Mouse (Mus musculus): ENCODE data around the gene Rbms2. TPM values are rescaled to one million over a fixed set of nuclear protein-coding genes. Genes with fewer than 3 reads are reported as not detected.

Gene Rbms2
- polyA plus RNA-seq, 1 experiment from 2014 or later: 43.4 TPM

DNA sequence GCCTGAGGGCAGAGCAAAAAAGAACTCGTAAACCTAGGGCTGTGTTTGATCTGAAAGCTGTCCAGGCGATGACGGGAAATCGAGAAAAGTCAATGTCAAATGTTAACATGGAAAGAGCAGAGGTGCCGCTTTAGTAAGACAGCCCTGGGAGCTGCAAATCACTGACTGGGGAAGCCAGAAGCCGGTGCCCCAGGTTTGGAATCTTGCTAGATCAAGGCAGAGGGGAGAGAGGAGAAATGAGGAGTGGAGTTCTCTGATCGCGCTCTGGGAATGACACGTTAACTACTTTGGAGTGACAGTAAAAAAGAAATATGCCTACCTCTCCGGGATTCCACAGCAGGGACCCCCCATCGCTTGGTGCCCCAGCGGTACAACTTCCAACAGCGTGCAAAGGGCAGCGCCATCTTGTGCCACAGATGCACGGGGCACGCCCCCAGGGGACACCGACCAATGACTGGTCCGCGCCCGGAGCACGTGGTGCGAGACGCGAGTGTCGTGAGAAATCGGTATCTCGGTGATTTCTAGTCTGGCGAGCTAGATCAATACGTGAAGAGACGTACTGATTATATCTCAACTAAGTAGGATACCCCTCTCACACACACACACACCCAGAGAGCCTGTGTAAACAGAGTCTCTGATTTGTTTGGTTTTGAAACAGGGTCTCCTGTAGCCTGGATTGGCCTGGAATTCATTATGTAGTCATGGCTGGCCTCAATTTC lies 31.5 kb upstream of the Rbms2 start, which contains the start of gene Spryd4:
Gene Spryd4 (minus strand): TSS at position 418 of the 719 bp plus-strand sequence.
- peak; percentile 95 for ATAC-seq (ENCODE audit: insufficient number of reproducible peaks, low FRiP score)

DNA sequence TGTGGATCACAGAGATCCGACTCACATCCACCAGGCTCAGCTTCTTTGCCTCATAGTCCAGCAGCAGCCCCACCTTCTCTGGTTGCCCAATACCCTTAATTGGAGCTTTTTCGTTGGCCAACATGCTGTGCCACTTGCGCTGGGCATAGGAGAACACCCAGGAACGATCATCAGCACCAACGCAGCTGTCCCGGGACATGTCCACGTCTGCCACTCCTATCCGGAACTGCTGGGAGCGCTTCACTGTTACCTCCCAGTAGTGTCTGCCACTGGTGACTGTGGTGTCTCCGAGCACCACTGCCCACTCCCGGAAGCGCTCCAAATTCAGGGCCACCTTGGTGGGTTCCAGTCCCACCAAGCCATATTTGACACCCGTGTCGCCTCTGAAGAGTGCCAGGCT lies 30.9 kb upstream of the Rbms2 start:
- peak overlapping the region; percentile 80 for H3K9ac ChIP-seq
- H3K4me2 ChIP-seq: peak overlapping the region; percentile 97
- peaks cover 11% of the 10 kb centered on the region; the same call in 1 of the 2 replicates for H3K27me3 ChIP-seq (replicated peaks)
- H3K4me3 ChIP-seq: peak overlapping the region; percentile 77
- peaks cover 15% of the 10 kb centered on the region; the same call in 1 of the 2 replicates for H3K36me3 ChIP-seq
- H3K27ac ChIP-seq (ENCODE audit: poor library complexity, severe bottlenecking): peak overlapping the region; percentile 25; the same call in 1 of the 2 replicates
- peaks cover 12% of the 10 kb centered on the region for H3K4me1 ChIP-seq (replicated peaks)
- no peak for ATAC-seq (ENCODE audit: insufficient number of reproducible peaks, low FRiP score)
- WGBS: 21% methylated on average over 14 of the region's 14 CpGs
- no peaks in the 10 kb centered on the region for H3K9me3 ChIP-seq (replicated peaks)

More for the DNA sequence above, 31.5 kb upstream of the Rbms2 start, which contains the start of gene Spryd4:
- Histone ChIP-seq H3K4me3 (peak within 1 kb of the TSS; percentile 77), H3K27me3 (replicated peaks) (peaks cover 11% of the 10 kb centered on the region; the same call in 1 of the 2 replicates), H3K4me2 (peak within 1 kb of the TSS; percentile 97), H3K36me3 (peaks cover 12% of the 10 kb centered on the region; the same call in 1 of the 2 replicates), H3K27ac (ENCODE audit: poor library complexity, severe bottlenecking) (peak within 1 kb of the TSS; percentile 25; the same call in 1 of the 2 replicates), H3K9ac (peak within 1 kb of the TSS; percentile 80), H3K9me3 (replicated peaks) (no peaks in the 10 kb centered on the region), H3K4me1 (replicated peaks) (peaks cover 12% of the 10 kb centered on the region)
- under 1% methylated on average over 30 of the region's 30 CpGs for WGBS

DNA sequence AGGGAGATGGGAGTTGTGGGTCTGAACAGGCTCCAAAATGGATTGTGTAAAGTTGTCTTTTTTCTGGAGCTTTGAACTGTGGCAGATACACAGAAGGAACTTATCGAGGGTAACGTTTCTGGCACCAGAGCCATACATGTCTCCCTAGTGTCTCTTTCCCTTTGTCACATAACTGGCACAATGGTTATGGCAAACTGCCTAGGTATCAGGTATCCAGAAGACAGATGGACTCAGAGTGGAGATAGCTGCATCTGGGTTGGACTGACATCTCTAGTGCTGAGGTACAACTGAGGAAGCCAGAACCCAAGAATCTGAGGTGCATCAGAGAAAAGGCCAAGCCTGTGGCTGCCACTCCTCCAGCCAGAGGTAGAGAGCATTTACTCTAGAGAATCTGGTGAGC lies 30.0 kb upstream of the Rbms2 start:
- H3K27me3 ChIP-seq (replicated peaks): peaks cover 11% of the 10 kb centered on the region; the same call in 1 of the 2 replicates
- peak overlapping the region; percentile 77; the same call in 1 of the 2 replicates for H3K4me3 ChIP-seq

DNA sequence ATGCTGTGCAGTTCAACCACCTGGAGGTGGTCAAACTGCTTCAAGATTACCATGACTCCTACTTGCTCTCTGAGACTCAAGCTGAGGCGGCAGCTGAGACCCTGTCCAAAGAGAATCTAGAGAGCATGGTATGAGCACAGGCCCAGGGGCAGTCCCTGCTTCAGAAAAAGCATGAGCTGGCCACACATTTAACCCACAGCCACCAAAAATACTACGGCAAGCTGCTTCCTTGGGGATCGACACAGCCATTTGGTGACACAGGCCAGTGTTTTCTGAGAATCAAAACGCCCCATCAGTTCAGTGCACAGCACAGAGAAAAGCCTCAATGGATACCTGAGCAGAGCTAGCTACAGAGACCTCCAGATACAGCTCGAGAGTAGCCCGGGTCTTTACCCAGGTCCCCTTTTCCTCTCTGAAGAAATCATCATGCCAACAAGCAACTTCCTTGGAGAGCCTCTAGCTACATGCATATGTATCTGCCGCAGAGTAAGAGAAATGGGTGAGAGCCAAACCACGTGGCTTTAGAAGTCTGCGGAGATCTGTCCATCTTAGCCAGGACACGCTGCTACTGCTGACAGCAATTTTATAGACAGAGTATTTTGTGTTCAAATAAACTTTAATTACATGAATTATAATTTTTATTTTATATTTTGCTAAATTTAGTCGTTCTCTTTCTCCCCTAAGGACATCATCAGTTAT lies 29.4 kb upstream of the Rbms2 start:
- 87% methylated on average over 11 of the region's 11 CpGs for WGBS
- no peak for ATAC-seq (ENCODE audit: insufficient number of reproducible peaks, low FRiP score)

More for the DNA sequence above, 30.0 kb upstream of the Rbms2 start:
- no peak for ATAC-seq (ENCODE audit: insufficient number of reproducible peaks, low FRiP score)
- Histone ChIP-seq H3K27ac (ENCODE audit: poor library complexity, severe bottlenecking) (no peak overlapping the region), H3K9ac (peak overlapping the region; percentile 1; the same call in 1 of the 2 replicates), H3K36me3 (peaks cover 15% of the 10 kb centered on the region; the same call in 1 of the 2 replicates), H3K4me2 (peak overlapping the region; percentile 97; the same call in 1 of the 2 replicates), H3K9me3 (replicated peaks) (no peaks in the 10 kb centered on the region), H3K4me1 (replicated peaks) (peaks cover 12% of the 10 kb centered on the region)
- 87% methylated on average over 2 of the region's 2 CpGs for WGBS

DNA sequence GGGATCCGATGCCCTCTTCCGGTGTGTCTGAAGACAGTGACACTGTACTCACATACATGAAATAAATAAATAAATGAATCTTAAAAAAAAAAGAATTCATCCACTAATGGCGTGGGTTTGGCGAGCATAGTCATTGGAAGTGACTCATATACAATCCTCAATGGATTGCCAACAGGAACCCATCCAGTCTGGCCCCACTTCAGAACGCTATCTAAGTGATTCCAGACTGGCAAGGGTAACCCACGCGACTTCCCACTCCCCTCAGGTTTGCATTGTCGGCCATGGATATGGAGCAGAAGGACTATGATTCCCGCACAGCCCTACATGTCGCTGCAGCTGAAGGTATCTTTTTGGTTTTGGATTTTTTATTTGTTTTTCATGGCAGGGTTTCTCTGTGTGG lies 28.2 kb upstream of the Rbms2 start:
- 92% methylated on average over 10 of the region's 10 CpGs for WGBS
- Histone ChIP-seq H3K9ac (no peak overlapping the region), H3K4me1 (replicated peaks) (peaks cover 12% of the 10 kb centered on the region), H3K4me3 (no peak overlapping the region), H3K27ac (ENCODE audit: poor library complexity, severe bottlenecking) (no peak overlapping the region), H3K36me3 (peaks cover 15% of the 10 kb centered on the region; the same call in 1 of the 2 replicates), H3K9me3 (replicated peaks) (no peaks in the 10 kb centered on the region), H3K27me3 (replicated peaks) (no peaks in the 10 kb centered on the region), H3K4me2 (no peak overlapping the region)
- ATAC-seq (ENCODE audit: insufficient number of reproducible peaks, low FRiP score): no peak

More for the DNA sequence above, 29.4 kb upstream of the Rbms2 start:
- no peaks in the 10 kb centered on the region for H3K9me3 ChIP-seq (replicated peaks)
- no peak overlapping the region for H3K9ac ChIP-seq
- no peak overlapping the region for H3K4me3 ChIP-seq
- no peak overlapping the region for H3K27ac ChIP-seq (ENCODE audit: poor library complexity, severe bottlenecking)
- peaks cover 15% of the 10 kb centered on the region; the same call in 1 of the 2 replicates for H3K36me3 ChIP-seq
- H3K4me2 ChIP-seq: no peak overlapping the region
- H3K4me1 ChIP-seq (replicated peaks): peaks cover 12% of the 10 kb centered on the region
- H3K27me3 ChIP-seq (replicated peaks): peaks cover 6% of the 10 kb centered on the region; the same call in 1 of the 2 replicates

DNA sequence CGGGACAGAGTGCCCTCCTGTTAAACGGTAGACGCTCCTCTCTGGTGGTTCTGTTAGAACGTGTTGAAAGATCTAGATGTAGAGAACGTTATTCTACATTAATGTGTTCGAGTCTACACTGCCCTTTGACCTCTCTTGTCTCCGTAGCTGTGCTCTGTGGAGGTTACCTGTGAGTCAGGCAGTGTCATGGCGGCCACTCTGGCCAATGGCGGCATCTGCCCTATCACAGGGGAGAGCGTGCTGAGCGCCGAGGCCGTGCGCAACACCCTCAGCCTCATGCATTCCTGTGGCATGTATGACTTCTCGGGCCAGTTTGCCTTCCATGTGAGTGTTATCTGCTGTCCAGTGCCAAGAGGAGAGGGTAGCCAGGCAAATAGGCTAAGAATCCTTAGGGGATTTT lies 24.8 kb upstream of the Rbms2 start:
- Histone ChIP-seq H3K27me3 (replicated peaks) (no peaks in the 10 kb centered on the region; the same call in 1 of the 2 replicates), H3K9me3 (replicated peaks) (no peaks in the 10 kb centered on the region), H3K4me3 (no peak overlapping the region), H3K36me3 (peaks cover 15% of the 10 kb centered on the region; the same call in 1 of the 2 replicates), H3K4me1 (replicated peaks) (no peaks in the 10 kb centered on the region), H3K4me2 (no peak overlapping the region), H3K9ac (no peak overlapping the region), H3K27ac (ENCODE audit: poor library complexity, severe bottlenecking) (no peak overlapping the region)
- no peak for ATAC-seq (ENCODE audit: insufficient number of reproducible peaks, low FRiP score)
- WGBS: 86% methylated on average over 15 of the region's 15 CpGs

DNA sequence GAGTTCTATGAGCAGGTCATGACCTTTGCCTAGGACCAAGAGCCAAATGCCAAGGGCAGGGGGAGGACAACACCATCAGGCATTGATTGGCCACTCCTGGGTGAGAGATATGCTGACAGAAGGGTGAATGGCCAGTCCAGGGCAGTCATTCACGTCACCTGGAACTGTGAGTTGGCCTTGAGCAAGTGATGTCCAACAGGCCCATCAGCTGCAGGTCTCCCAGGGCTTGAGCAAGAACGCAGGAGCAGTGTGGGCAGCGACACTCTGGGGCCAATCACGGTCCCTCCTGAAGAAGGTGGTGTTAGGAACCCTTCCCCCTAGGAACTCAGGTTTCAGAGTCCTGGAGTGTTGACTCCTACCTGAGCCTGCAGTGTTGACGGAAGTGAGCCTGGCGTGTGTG lies 21.8 kb upstream of the Rbms2 start:
- no peaks in the 10 kb centered on the region for H3K9me3 ChIP-seq (replicated peaks)
- H3K9ac ChIP-seq: no peak overlapping the region
- H3K4me1 ChIP-seq (replicated peaks): no peaks in the 10 kb centered on the region
- peaks cover 8% of the 10 kb centered on the region for H3K27me3 ChIP-seq (replicated peaks)
- H3K27ac ChIP-seq (ENCODE audit: poor library complexity, severe bottlenecking): no peak overlapping the region
- WGBS: 57% methylated on average over 5 of the region's 6 CpGs
- 0 out of 2 replicates have a peak, but pooled peaks have one; percentile 22 for ATAC-seq (ENCODE audit: insufficient number of reproducible peaks, low FRiP score)
- H3K4me2 ChIP-seq: no peak overlapping the region
- no peak overlapping the region for H3K4me3 ChIP-seq
- peaks cover 7% of the 10 kb centered on the region; the same call in 1 of the 2 replicates for H3K36me3 ChIP-seq

DNA sequence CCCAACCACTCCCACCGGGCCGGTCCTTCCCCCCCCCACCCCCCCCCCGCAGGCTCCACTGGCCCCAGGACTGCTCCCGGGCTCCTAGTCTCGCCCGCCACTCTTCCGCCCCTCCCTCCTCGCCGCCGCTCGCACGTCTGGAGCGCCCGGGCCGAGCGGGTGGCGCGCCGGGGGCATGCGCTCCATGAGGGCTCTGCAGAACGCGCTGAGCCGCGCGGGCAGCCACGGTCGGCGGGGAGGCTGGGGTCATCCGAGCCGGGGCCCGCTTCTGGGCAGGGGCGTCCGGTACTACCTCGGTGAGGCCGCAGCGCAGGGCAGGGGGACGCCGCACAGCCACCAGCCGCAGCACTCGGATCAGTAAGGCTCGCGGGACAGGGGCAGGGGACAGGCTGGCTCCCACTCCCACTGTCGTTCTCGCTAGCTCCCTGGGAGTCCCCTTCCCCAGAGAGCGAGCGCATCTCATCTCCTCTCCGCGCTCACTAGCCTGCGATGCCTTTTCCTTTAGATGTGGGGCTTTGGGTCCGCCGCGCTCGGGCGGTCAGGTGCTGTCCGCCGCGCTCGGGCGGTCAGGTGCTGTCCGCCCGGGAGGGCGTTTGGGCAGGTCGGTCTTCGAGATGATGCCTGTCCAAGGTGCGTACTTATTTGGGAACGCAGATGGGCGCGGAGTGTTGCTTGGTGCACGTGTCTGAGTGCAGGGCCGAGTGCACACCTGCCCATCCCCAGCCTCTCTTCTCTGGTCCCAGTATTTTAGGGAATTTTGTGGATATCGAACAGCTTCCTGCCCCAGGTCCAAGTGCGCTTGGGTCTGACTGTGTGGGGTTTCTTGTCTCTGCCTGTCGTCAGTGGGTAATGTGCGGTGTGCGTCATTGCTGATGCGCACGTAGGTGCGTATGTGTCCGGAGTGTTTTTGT lies 14.7 kb upstream of the Rbms2 start:
- H3K9me3 ChIP-seq (replicated peaks): no peaks in the 10 kb centered on the region
- ATAC-seq (ENCODE audit: insufficient number of reproducible peaks, low FRiP score): peak; percentile 89
- H3K27me3 ChIP-seq (replicated peaks): peaks cover 31% of the 10 kb centered on the region
- H3K27ac ChIP-seq (ENCODE audit: poor library complexity, severe bottlenecking): no peak overlapping the region
- peak overlapping the region; percentile 100 for H3K4me2 ChIP-seq
- H3K9ac ChIP-seq: peak overlapping the region; percentile 71
- peaks cover 15% of the 10 kb centered on the region for H3K4me1 ChIP-seq (replicated peaks)
- no peaks in the 10 kb centered on the region for H3K36me3 ChIP-seq
- 1% methylated on average over 62 of the region's 79 CpGs for WGBS
- peak overlapping the region; percentile 88 for H3K4me3 ChIP-seq

DNA sequence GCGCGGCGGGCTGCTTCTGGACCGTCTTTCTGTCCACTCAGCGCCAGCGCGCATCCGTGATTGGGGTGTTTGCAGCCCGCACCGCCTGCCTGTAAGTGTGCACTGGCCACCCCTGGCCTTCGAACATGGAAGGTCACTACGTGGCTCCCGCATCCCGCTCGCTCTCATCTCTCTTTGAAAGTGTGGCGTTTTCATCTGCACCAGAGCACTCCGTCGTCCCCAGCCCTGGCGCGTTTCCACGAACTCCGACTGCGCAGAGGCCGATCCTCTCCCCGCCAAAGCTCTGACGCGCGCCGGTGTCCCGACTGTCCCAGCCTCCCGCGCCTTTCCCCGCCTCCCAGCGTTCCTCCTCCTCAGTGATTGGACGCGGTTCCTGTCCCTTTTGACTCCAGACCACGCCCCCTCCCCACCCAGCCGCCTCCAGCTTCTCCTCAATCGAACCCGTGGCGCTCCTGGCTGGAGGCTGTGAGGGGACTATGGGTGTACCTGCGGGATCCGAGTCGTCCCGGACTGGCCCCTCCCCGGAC lies 14.0 kb upstream of the Rbms2 start, which contains the start of gene Gls2:
Gene Gls2 (plus strand): TSS at position 434 of the 527 bp plus-strand sequence.
- under 1% methylated on average over 45 of the region's 46 CpGs for WGBS
- H3K9ac ChIP-seq: peak within 1 kb of the TSS; percentile 71
- H3K4me2 ChIP-seq: peak within 1 kb of the TSS; percentile 100
- peaks cover 15% of the 10 kb centered on the region for H3K4me1 ChIP-seq (replicated peaks)
- H3K36me3 ChIP-seq: no peaks in the 10 kb centered on the region
- no peaks in the 10 kb centered on the region for H3K9me3 ChIP-seq (replicated peaks)
- no peak within 1 kb of the TSS for H3K27ac ChIP-seq (ENCODE audit: poor library complexity, severe bottlenecking)
- peak; percentile 96 for ATAC-seq (ENCODE audit: insufficient number of reproducible peaks, low FRiP score)
- peaks cover 31% of the 10 kb centered on the region for H3K27me3 ChIP-seq (replicated peaks)
- H3K4me3 ChIP-seq: peak within 1 kb of the TSS; percentile 88

DNA sequence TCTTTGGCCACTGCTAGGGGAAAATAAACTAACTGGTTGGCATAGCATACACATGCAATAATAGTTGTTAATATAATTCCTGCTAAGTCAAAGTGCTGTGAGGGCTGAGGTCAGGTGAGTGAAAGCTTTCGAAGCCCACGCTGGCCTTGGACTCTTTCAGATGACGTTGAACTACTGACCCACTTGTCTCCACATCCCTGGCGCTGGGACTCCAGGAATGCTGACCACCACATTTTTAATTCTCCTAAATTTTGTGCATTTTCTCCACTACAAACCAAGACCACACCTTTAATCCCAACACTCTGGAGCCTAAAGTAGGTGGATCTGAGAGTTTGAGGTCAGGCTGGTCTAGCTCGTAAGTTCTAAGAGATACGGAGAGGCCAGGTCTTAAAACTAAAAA lies 13.0 kb upstream of the Rbms2 start:
- no peak overlapping the region for H3K4me3 ChIP-seq

More for the DNA sequence above, 13.0 kb upstream of the Rbms2 start:
- no peak for ATAC-seq (ENCODE audit: insufficient number of reproducible peaks, low FRiP score)
- Histone ChIP-seq H3K36me3 (no peaks in the 10 kb centered on the region), H3K27me3 (replicated peaks) (peaks cover 26% of the 10 kb centered on the region), H3K4me2 (no peak overlapping the region), H3K27ac (ENCODE audit: poor library complexity, severe bottlenecking) (no peak overlapping the region), H3K9me3 (replicated peaks) (no peaks in the 10 kb centered on the region), H3K4me1 (replicated peaks) (peaks cover 15% of the 10 kb centered on the region), H3K9ac (no peak overlapping the region)
- WGBS: 92% methylated on average over 6 of the region's 6 CpGs

Measured in heart, embryonic 12.5 days (tissue).